Mouse (Mus musculus) E14TG2a.4 (cell line): ENCODE measurements around the gene 5430427O19Rik.

Experiments used
- CTCF ChIP-seq: conservative IDR thresholded peaks from 2 replicates; pipeline ENCODE4 v1.5.1; 2014; ENCODE audit warnings: low read length
- POU5F1 ChIP-seq: IDR thresholded peaks from 2 replicates; pipeline ENCODE4 v1.6.1; 2014; ENCODE audit warnings: low read length, borderline replicate concordance

- no peak for TF ChIP-seq CTCF
- TF ChIP-seq POU5F1 = no peak
These were observed 4.2 kb downstream of the 5430427O19Rik start for GRCm38 (mm10) chrX:85874367-85874766.
